ENCODE assay signal across 25 mouse cellular contexts in the genomic region with DNA sequence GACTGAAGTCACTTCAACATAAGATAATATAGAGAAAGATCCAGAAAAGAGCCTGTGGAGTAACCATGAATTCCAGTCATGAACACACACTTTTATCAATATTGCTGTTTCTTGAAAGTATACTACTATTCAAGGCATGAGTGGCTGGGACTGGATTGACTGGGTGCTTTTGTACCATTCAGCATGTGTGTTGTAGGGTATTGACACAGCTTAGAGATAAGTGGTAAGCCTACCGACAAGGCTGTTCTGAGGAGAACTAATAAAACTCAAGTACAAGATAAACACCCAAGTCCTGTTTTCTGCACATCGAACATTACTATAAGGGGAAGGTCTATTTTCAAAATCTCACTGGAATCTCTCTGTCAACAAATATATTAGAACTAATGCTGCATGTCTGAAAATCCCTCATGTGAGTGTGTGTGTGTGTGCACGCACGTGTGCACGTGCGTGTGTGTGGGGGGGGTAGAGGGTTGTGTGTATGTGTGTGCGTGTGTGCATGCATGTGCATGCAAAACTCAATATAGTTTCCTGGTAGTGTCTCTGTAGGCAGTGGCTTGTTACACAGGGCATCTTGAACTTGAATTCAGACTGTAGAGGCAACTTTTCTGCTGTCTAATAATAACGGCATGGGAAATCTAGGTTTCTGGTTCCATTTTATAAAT.
DNase-seq lines count a peak whose midpoint lies in the region; ATAC-seq and TF ChIP-seq lines count a peak whose summit lies in the region.
"Had no signal": no experiment of that assay in that cellular context is flagged by ENCODE, and none has a peak within 500 bp of the region (broad histone marks: within the 10 kb centered on the region; RNA-seq: fewer than 3 reads in every experiment).

No protein-coding gene starts in this region.

- H3K4me2 ChIP-seq in lung, embryonic 16.5 days (ENCODE audit: low read depth, low read length): no peak overlapping the region
- no peak overlapping the region for H3K4me2 ChIP-seq in stomach, embryonic 16.5 days (ENCODE audit: low read depth, low read length)
- no peak overlapping the region for H3K4me2 ChIP-seq in stomach, postnatal 0 days (replicated peaks; ENCODE audit: low read depth)
- H3K4me2 ChIP-seq in intestine, embryonic 16.5 days (ENCODE audit: low read depth, low read length): no peak overlapping the region
- no peak overlapping the region for H3K4me2 ChIP-seq in midbrain, embryonic 16.5 days (ENCODE audit: low read length)
- H3K4me2 ChIP-seq: embryonic facial prominence, embryonic 13.5 days; forebrain, embryonic 12.5 days; forebrain, embryonic 15.5 days; heart, embryonic 11.5 days; hindbrain, embryonic 12.5 days; hindbrain, embryonic 15.5 days had no signal

- peak; percentile 88 for ATAC-seq in lung, embryonic 16.5 days (ENCODE audit: low read depth)
- peak; percentile 69; the same call in 1 of the 2 replicates for ATAC-seq in stomach, embryonic 16.5 days (ENCODE audit: insufficient read depth, low FRiP score)
- ATAC-seq in stomach, postnatal 0 days (ENCODE audit: low FRiP score, low TSS enrichment): no peak; the same call in 1 of the 2 replicates
- peak; percentile 84 for ATAC-seq in intestine, embryonic 16.5 days
- no peak for ATAC-seq in midbrain, embryonic 16.5 days
- ATAC-seq: CD4-positive, CD25-positive, alpha-beta regulatory T cell, adult 4 months; forebrain, embryonic 15.5 days had no signal

- H3K27ac ChIP-seq in lung, embryonic 16.5 days (ENCODE audit: low read length): no peak overlapping the region
- H3K27ac ChIP-seq in stomach, embryonic 16.5 days (ENCODE audit: low read length): no peak overlapping the region
- H3K27ac ChIP-seq in stomach, postnatal 0 days (replicated peaks): no peak overlapping the region
- H3K27ac ChIP-seq in intestine, embryonic 16.5 days (ENCODE audit: low read length): no peak overlapping the region
- H3K27ac ChIP-seq in midbrain, embryonic 16.5 days (ENCODE audit: low read length): no peak overlapping the region
- H3K27ac ChIP-seq: embryonic facial prominence, embryonic 10.5 days; embryonic facial prominence, embryonic 13.5 days; forebrain, embryonic 12.5 days; forebrain, embryonic 15.5 days; hindbrain, embryonic 12.5 days; hindbrain, embryonic 15.5 days had no signal

- H3K9ac ChIP-seq in lung, embryonic 16.5 days (ENCODE audit: low read length): no peak overlapping the region
- H3K9ac ChIP-seq in stomach, embryonic 16.5 days (ENCODE audit: low read length): no peak overlapping the region
- no peak overlapping the region for H3K9ac ChIP-seq in stomach, postnatal 0 days (ENCODE audit: low read length)
- no peak overlapping the region for H3K9ac ChIP-seq in intestine, embryonic 16.5 days (ENCODE audit: low read depth, low read length)
- no peak overlapping the region for H3K9ac ChIP-seq in midbrain, embryonic 16.5 days (ENCODE audit: low read depth, low read length)
- H3K9ac ChIP-seq: embryonic facial prominence, embryonic 13.5 days; forebrain, embryonic 12.5 days; forebrain, embryonic 15.5 days; hindbrain, embryonic 12.5 days; hindbrain, embryonic 15.5 days had no signal

- H3K36me3 ChIP-seq in lung, embryonic 16.5 days (ENCODE audit: control insufficient read depth, insufficient read depth, low read length): no peaks in the 10 kb centered on the region
- H3K36me3 ChIP-seq in stomach, embryonic 16.5 days (ENCODE audit: control insufficient read depth, insufficient read depth, low read length): no peaks in the 10 kb centered on the region
- no peaks in the 10 kb centered on the region for H3K36me3 ChIP-seq in stomach, postnatal 0 days (ENCODE audit: control insufficient read depth, insufficient read depth, low read length)
- H3K36me3 ChIP-seq in intestine, embryonic 16.5 days (ENCODE audit: control insufficient read depth, insufficient read depth, low read length): no peaks in the 10 kb centered on the region
- no peaks in the 10 kb centered on the region for H3K36me3 ChIP-seq in midbrain, embryonic 16.5 days (ENCODE audit: control insufficient read depth, insufficient read depth, low read length)
- H3K36me3 ChIP-seq: embryonic facial prominence, embryonic 10.5 days; embryonic facial prominence, embryonic 13.5 days; forebrain, embryonic 12.5 days; forebrain, embryonic 15.5 days; hindbrain, embryonic 12.5 days; hindbrain, embryonic 15.5 days had no signal

- TF ChIP-seq CTCF in lung, adult 2 months (IDR thresholded peaks at IDR 0.05; ENCODE audit: insufficient read depth, low read length): no peak
- no peak for TF ChIP-seq CTCF in stomach, postnatal 0 days (IDR thresholded peaks at IDR 0.05; ENCODE audit: low read depth)

- TF ChIP-seq EP300 in stomach, postnatal 0 days (optimal IDR thresholded peaks at IDR 0.05): no peak

- no peak for TF ChIP-seq POLR2A in lung, adult 2 months (IDR thresholded peaks at IDR 0.05; ENCODE audit: borderline replicate concordance, extremely low read depth, low read depth, low read length)

- no peak overlapping the region for H3K4me3 ChIP-seq in lung, embryonic 16.5 days (ENCODE audit: low read length)
- H3K4me3 ChIP-seq in lung, adult 2 months (replicated peaks; ENCODE audit: extremely low read depth, low read depth, low read length): no peak overlapping the region
- no peak overlapping the region for H3K4me3 ChIP-seq in stomach, embryonic 16.5 days (replicated peaks; ENCODE audit: low read length)
- H3K4me3 ChIP-seq in stomach, postnatal 0 days (ENCODE audit: low read depth, low read length): no peak overlapping the region
- H3K4me3 ChIP-seq in intestine, embryonic 16.5 days (ENCODE audit: low read length): no peak overlapping the region
- H3K4me3 ChIP-seq in midbrain, embryonic 16.5 days (ENCODE audit: low read depth, low read length): no peak overlapping the region
- H3K4me3 ChIP-seq: embryonic facial prominence, embryonic 10.5 days; embryonic facial prominence, embryonic 13.5 days; erythroblast, embryonic 14.5 days; forebrain, embryonic 12.5 days; forebrain, embryonic 15.5 days; hindbrain, embryonic 12.5 days; hindbrain, embryonic 15.5 days had no signal

- no peaks in the 10 kb centered on the region for H3K27me3 ChIP-seq in lung, embryonic 16.5 days (ENCODE audit: control insufficient read depth, insufficient read depth, low read depth, low read length)
- H3K27me3 ChIP-seq in stomach, embryonic 16.5 days (ENCODE audit: control insufficient read depth, insufficient read depth, low read length): no peaks in the 10 kb centered on the region
- no peaks in the 10 kb centered on the region for H3K27me3 ChIP-seq in stomach, postnatal 0 days (ENCODE audit: control insufficient read depth, insufficient read depth, low read length)
- no peaks in the 10 kb centered on the region for H3K27me3 ChIP-seq in intestine, embryonic 16.5 days (replicated peaks; ENCODE audit: control insufficient read depth, insufficient read depth, low read length)
- H3K27me3 ChIP-seq in midbrain, embryonic 16.5 days (ENCODE audit: control insufficient read depth, insufficient read depth, low read depth, low read length): no peaks in the 10 kb centered on the region
- H3K27me3 ChIP-seq: embryonic facial prominence, embryonic 13.5 days; forebrain, embryonic 12.5 days; forebrain, embryonic 15.5 days; hindbrain, embryonic 12.5 days; hindbrain, embryonic 15.5 days had no signal

- WGBS in lung, embryonic 16.5 days: 55% methylated on average over 8 of the region's 8 CpGs
- 66% methylated on average over 8 of the region's 8 CpGs for WGBS in lung, adult 2 months
- 77% methylated on average over 8 of the region's 8 CpGs for WGBS in stomach, embryonic 16.5 days
- WGBS in stomach, postnatal 0 days: 75% methylated on average over 8 of the region's 8 CpGs
- WGBS in intestine, embryonic 16.5 days: 74% methylated on average over 8 of the region's 8 CpGs
- WGBS in midbrain, embryonic 16.5 days: 93% methylated on average over 8 of the region's 8 CpGs

- no peaks in the 10 kb centered on the region for H3K4me1 ChIP-seq in lung, embryonic 16.5 days (replicated peaks; ENCODE audit: control insufficient read depth, insufficient read depth, low read length)
- no peaks in the 10 kb centered on the region for H3K4me1 ChIP-seq in lung, adult 2 months (ENCODE audit: control insufficient read depth, insufficient read depth, low read length)
- no peaks in the 10 kb centered on the region for H3K4me1 ChIP-seq in stomach, embryonic 16.5 days (ENCODE audit: control insufficient read depth, insufficient read depth, low read length)
- no peaks in the 10 kb centered on the region for H3K4me1 ChIP-seq in stomach, postnatal 0 days (replicated peaks; ENCODE audit: control insufficient read depth, insufficient read depth)
- no peaks in the 10 kb centered on the region for H3K4me1 ChIP-seq in intestine, embryonic 16.5 days (ENCODE audit: control insufficient read depth, insufficient read depth, low read length)
- H3K4me1 ChIP-seq in midbrain, embryonic 16.5 days (ENCODE audit: control insufficient read depth, insufficient read depth, low read length): no peaks in the 10 kb centered on the region
- H3K4me1 ChIP-seq: embryonic facial prominence, embryonic 10.5 days; embryonic facial prominence, embryonic 13.5 days; forebrain, embryonic 12.5 days; forebrain, embryonic 15.5 days; hindbrain, embryonic 12.5 days; hindbrain, embryonic 15.5 days had no signal

- H3K9me3 ChIP-seq in lung, embryonic 16.5 days (ENCODE audit: control insufficient read depth, low read length): peaks cover 2% of the 10 kb centered on the region; the same call in 1 of the 2 replicates
- no peaks in the 10 kb centered on the region for H3K9me3 ChIP-seq in stomach, embryonic 16.5 days (replicated peaks; ENCODE audit: control insufficient read depth, low read length)
- no peaks in the 10 kb centered on the region for H3K9me3 ChIP-seq in stomach, postnatal 0 days (ENCODE audit: control insufficient read depth, low read length)
- H3K9me3 ChIP-seq in intestine, embryonic 16.5 days (ENCODE audit: control insufficient read depth, low read length): no peaks in the 10 kb centered on the region
- H3K9me3 ChIP-seq in midbrain, embryonic 16.5 days (replicated peaks; ENCODE audit: control insufficient read depth, low read length, poor library complexity, severe bottlenecking): no peaks in the 10 kb centered on the region
- H3K9me3 ChIP-seq: embryonic facial prominence, embryonic 10.5 days; embryonic facial prominence, embryonic 13.5 days; forebrain, embryonic 12.5 days; forebrain, embryonic 15.5 days; hindbrain, embryonic 12.5 days; hindbrain, embryonic 15.5 days had no signal

- no peak for DNase-seq in lung, adult 2 months
- DNase-seq in stomach, postnatal 0 days (ENCODE audit: low spot score): no peak
- DNase-seq in cerebellum, adult 11-12 months: no peak
- DNase-seq: adrenal gland, adult 2 months; adrenal gland, postnatal 14 days; cerebellum, adult 11 months; cerebellum, adult 8-10 months; cerebellum, postnatal 10 days; cerebellum, postnatal 36 days; embryo, embryonic 11 days; gastrocnemius, postnatal 14 days; heart, adult 11 months had no signal

Comparison
In these comparisons a context has a peak if more than half of its experiments do, and no peak if none do; other contexts are left out.
1. ATAC-seq: peak in lung, embryonic 16.5 days (single experiment), stomach, embryonic 16.5 days (single experiment) and intestine, embryonic 16.5 days (single experiment); none in stomach, postnatal 0 days (single experiment) and midbrain, embryonic 16.5 days (single experiment).